Mouse (Mus musculus) regulatory T cell (primary cell): ENCODE measurements around the gene Tmem170.

ENCODE experiments used
- in situ Hi-C: fragments of 300-600 bp; cut with MboI, MseI; formaldehyde crosslinking; loops from one replicate; pipeline ENCODE4 v1.15.1; 2025; ENCODE audit warnings: high pct_unique_total_duplicates

The Tmem170 gene

DNA sequence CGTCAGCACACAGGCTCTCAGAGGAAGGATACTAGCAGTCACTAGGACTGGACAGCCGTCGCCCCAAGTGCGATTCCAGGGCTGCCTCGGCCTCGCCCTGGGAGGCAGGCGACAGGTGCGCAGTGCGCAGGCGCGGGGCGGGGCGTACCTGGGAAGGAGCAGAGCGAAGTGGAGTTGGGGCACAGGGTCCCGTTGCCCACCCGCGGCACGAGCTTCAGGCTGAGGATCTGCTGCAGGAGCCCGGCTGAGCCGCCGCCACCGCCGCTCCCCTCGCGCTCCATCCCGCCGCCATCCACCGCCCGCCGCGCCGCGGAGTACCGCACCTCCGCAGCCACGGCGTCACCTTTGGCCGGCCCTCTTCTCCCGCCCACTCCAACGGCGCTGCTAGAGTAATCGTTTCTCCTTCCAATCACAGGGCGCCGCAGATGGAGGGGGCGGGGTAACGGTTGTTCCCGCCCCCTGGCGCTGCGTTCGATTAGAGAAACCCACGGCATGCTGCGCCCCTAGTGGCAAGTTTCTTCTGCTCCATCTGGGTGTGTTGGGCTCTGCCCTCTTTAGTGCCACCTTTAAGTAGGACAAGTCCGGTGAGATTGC is at the start of gene Tmem170:
Gene Tmem170 (minus strand): TSS at position 396 of the 594 bp plus-strand sequence.
- in situ Hi-C loops, result no loop called here

DNA sequence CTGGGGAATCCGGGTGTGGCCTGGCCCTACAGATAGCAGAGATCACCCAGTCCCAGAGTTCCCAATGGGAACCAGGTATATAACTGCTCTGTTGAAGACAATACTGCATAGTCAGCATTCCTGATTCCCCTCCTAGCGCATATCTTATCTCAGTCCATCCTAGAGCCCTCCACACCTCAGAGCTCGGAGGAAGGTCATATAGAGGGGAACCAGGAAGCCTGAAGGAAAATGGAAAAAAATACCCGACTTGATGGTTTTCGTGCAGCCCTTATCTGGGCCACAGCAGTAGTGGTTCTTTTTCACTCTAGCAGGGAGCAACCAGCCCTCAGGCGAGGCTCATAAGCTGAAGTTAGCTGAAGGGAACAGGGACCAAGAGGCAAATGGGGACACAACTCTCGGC is 48.4 kb upstream of the Tmem170 start:
- in situ Hi-C loops, result no loop called here

- in situ Hi-C loops, result no loop called here
Observed at GRCm38 (mm10) chr8:111923383-111923804, 46.8 kb upstream of the Tmem170 start.

DNA sequence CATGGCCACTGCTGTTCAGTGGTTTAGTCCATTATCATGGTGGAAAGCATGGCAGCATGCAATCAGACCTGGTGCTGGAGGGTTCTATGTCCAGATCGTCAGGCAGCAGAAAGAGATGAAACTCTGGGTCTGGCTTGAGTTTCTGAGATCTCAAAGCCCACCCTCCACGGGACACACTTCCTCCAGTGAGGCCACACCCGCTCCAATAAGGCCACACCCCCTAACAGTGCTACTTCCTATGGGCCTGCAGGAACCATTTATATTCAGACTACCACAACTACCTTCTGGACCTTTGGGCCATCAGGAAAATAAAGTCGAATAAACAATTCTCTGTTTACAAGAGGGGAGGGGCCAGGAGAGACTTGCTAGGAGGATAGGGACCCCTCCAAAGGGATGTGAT is 44.4 kb upstream of the Tmem170 start:
- in situ Hi-C loops, result no loop called here

GRCm38 (mm10) chr8:111919663-111920062 is 43.1 kb upstream of the Tmem170 start:
- in situ Hi-C loops, result no loop called here

GRCm38 (mm10) chr8:111912860-111913432 is 36.4 kb upstream of the Tmem170 start:
- in situ Hi-C loops, result no loop called here

GRCm38 (mm10) chr8:111911572-111911971 is 35.0 kb upstream of the Tmem170 start:
- in situ Hi-C loops, result no loop called here

DNA sequence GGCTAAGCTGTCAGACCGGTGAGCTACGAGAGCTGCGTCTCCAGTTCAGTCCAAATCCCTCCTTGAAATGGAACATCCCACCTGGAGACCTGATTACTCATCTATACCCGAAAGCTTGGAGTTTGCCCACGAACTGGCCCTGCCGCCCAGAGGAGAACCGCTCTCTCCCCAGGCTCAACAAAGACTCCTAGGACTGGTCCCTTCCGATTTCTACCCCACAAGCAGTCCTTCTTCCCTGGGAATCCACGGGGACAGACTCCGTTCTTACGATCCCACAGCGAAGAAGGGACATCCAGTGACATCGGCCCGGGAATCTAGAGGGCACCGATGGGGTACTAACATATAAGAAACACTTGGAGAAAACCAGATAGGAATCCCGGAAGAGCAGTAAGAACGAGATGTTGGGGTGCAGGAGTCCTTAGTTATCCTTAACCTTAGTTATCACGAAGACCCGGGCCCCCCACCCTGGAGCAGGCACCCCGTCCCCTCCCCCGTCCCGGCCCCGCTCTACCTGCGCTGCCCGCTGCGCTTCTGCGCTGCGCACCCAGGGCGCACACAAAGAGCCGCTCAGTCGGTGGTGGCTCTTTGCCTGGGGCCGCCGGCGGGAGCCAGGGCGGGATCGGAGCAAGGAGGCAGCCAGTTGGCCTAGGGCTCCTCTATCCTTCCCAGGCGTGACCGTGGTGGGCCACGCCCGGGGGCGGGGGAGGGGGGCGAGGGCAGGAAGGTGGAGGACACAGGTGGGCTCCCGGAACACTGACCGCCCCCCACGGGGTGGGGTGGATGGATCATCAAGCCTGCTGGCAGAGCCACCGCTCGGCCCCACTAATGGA is 33.3 kb upstream of the Tmem170 start, which contains the start of gene Chst5:
Gene Chst5 (minus strand): TSS at position 827 of the 830 bp plus-strand sequence.
- in situ Hi-C loops, result no loop called here

DNA sequence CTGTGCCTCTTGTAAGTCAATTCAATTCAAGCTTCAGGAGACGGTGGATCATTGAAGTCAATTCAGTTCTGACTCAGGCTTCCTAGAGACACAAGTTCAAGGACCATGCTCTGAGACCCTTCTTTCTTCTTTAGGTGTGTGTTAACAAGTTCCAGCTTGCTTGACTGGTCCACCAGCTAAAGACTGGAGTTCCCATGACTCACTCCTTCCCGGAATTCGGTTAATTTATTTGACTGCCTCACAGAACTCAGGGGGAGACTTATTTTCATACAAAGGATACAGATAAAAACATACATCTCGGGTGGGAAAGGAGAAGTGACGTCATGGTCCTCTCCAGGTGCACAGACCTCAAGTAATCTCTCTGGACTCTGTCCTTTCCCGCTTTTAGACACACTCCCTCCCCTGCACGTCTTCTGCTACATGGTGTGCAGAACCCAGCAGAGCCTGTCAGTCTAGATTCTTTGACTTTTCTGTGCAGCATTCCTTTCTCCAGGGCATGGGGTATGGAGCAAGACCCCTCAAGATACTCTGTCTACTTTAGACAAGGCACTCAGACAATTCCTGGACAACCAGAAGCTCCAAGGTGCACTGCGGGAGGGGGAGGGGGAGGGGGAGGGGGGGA is 29.1 kb upstream of the Tmem170 start:
- in situ Hi-C loops, result no loop called here

- in situ Hi-C loops, result no loop called here
Observed at GRCm38 (mm10) chr8:111902080-111902479, 25.5 kb upstream of the Tmem170 start.

- in situ Hi-C loops, result no loop called here
Observed at GRCm38 (mm10) chr8:111898586-111898985, 22.0 kb upstream of the Tmem170 start.

DNA sequence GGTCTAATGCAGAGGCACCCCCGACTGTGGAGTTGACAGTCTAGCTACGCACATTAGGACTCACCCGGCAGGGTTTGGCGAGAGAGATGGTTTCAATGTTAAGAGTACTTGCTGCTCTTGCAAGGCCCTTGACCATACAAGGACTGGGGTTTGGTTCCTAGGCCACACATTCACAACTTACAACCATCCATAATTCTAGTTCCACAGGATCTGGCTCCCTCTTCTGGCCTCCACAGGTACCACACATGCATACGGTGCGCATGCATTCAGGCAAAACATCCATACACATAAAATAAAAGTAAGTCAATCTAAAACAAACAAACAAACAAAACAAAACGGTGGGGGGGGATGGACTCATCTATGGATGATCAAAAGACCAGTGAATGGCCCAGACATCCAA is 18.4 kb upstream of the Tmem170 start:
- in situ Hi-C loops, result no loop called here

DNA sequence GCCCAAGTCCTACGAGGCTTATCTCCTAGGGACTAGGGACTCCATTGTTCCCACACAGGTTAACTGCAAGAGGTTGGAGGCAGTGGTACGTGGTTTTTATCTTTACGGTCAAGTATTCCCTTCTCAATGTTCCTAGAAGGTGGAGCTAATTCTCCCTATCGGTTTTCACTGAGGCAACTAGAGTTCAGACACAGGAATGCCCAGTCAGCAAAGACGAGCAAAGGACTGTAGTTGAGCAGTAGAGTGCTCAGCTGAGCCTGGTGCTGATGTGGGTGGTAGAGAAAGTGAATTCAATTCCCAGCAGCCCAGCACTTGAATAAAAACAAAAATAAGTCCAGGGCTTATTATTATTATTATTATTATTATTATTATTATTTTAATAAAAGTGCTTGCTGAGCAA is 16.1 kb upstream of the Tmem170 start:
- in situ Hi-C loops, result no loop called here

GRCm38 (mm10) chr8:111891983-111892382 is 15.4 kb upstream of the Tmem170 start:
- in situ Hi-C loops, result no loop called here

GRCm38 (mm10) chr8:111890911-111891303 is 14.4 kb upstream of the Tmem170 start:
- in situ Hi-C loops, result no loop called here

DNA sequence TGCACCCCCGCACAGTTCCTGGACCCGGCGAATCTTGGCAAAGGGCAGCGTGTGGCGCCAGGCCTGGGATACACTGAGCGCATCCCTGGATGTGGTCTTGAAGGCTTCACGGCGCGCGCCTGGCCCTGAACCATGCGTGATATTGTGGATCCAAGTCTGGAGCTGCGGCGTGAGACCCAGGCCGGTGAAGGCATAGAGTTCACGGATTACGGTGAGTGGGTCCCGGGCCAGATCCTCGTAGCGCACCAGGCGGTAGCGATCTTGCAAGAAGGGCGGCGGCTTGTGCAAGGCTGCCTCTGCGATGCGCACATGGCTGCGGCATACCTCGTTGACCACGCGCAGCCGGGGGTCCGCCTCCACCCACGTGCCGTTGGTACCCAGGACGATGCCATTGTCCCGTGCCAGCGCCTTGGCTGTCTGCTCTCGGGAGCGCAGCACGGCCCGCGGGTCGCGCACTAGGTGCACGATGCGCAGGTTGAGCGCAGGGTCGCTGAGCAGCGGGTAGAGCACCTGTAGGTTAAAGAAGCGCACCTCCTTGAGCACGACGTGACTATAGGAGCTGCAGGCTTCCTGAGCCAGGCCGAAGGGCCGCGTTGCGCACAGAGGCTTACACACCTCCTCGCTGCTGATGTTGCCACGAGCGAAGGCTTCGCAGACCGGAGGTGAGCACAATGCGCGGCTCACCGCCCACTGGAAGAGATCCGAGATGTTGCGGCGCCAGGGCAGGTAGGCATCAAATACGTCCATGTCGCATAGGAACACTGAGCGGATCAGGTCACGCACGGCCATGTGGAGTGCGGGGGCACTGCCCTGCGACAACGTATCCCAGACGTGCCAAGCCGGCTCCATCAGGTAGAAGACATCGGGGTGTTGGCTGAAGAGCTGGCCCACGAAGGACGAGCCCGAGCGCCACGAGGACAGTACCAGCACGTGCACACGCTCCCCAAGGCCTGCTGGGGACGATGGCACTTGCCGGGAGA is 13.7 kb upstream of the Tmem170 start:
- in situ Hi-C loops, result no loop called here

DNA sequence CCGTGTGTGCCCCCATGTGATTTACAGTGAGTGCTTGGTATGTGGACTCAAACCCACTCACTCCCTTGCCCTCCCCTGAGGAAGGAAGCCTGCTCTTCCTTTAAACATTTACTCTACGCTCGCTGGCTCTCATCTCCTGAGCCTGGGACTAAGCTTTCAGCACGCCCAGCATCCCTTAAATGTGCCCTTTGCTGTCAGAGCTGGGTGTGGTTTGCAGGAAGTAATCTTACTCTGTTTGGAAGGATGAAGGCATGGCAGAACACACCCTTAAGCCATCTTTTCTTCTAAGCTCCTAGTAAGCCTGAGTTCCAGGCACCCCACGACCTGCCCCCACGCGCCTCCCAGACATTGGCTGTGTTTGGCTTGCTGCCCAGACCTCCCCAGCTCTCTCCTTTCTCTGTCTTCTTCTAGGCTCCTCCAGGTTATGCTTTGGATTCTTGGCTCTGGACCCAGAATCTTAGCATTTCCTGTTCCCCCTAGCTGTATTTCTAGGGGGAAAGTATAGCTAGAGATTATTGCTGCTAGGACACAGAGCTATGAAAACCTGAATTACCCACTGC is 11.6 kb upstream of the Tmem170 start:
- in situ Hi-C loops, result no loop called here

DNA sequence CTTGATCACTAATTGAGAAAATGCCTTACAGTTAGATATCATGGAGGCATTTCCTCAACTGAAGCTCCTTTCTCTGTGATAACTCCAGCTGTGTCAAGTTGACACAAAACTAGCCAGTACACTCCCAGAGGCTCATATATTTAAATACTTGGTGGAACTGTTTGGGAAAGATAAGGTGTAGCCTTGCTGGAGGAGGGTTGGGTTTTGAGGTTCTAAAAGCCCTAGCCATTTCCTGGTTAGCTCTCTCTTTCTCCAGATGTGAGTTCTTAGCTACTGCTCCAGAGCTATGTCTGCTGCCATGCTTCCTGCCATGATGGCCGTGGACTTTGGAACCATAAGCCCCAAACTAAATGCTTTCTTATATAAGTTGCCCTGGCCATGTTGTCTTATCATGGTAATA is 10.9 kb upstream of the Tmem170 start:
- in situ Hi-C loops, result no loop called here

- in situ Hi-C loops, result no loop called here
Observed at GRCm38 (mm10) chr8:111883615-111884014, 7.1 kb upstream of the Tmem170 start.

DNA sequence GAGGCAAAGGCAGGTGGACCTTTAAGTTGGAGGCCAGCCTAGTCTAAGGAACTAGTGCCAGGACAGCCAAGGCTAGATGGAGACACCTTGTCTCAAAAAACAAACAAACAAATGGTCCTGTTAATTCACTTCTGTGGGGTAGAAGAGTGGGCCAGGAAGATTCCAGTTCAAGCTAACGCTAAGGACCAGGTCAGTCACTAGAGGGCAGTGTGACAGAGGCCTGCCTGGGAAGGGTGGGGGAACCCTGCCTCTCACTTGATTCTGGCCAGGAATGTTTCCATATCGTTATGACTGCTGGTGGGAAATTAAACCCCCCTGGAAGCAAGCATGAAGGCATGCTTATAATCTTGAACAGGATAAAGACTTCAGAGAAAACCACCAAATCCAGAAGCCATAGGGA is 5.0 kb upstream of the Tmem170 start:
- in situ Hi-C loops, result no loop called here

DNA sequence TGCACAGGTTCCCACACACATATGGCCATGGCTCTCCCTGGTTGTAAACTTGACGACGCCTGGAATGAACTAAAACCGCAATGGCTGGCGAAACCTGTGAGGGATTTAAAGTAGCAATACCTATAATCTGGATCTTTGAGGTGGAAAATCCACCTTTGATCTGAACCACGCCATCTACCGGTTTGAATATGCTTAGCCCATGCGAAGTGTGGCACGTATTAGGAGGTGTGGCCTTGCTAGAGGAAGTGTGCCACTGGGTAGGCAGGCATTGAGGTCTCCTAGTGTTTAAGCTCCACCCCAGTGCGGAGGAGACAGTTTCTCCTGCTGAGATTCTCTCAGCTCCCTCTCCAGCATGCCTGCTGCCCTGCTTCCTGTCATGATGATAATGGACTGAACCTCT is 1.2 kb upstream of the Tmem170 start:
- in situ Hi-C loops, result no loop called here
